Mouse (Mus musculus): ENCODE results near the gene BC067074. TPM values are rescaled to one million over a fixed set of nuclear protein-coding genes. Genes with fewer than 3 reads are reported as not detected.

The BC067074 gene
- polyA plus RNA-seq, 1 experiment from 2014 or later: 0.65 TPM

DNA sequence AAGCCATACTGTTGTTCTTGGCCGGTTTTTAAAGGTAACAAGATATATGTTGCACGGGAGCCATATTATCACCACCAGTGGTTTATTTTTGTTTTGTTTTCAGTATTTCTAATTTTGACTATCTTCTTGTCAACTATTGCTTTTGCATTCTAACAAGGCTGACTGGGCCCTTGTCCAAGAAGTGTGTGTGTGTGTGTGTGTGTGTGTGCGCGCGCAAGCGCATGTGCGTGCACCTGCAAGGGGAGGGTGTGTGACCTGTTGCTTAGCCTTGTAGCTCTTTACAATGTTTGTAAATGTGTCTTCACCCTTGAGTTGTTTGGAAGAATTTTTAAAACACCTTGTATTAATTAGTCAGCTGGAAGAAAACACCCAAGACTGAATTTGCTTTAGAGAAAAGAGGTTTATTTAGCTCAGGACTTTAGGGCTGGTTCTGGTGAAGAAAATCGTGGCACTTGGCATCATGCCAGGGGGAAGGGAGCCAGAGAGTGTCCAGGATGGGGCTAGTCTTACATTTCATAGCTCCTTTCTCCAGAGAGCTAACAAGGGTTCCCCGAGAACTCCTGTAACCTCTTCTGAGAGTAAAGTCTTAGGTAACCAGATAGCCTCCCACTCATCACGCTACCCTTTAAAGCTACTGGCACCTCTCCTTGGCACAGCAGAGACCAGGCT, 3.0 kb downstream of the BC067074 start:
- H3K27me3 ChIP-seq (replicated peaks; ENCODE audit: control insufficient read depth, insufficient read depth, low read length): no peaks in the 10 kb centered on the region; the same call in 1 of the 2 replicates
- H3K9me3 ChIP-seq (ENCODE audit: control insufficient read depth): no peaks in the 10 kb centered on the region
- WGBS: 83% methylated on average over 10 of the region's 10 CpGs
- no peak for TF ChIP-seq CTCF (IDR thresholded peaks at IDR 0.05; ENCODE audit: low read depth)
- H3K4me1 ChIP-seq (replicated peaks; ENCODE audit: control insufficient read depth, insufficient read depth, low read length): 0 out of 2 replicates have a peak, but pooled peaks cover 4% of the 10 kb centered on the region
- no peak overlapping the region for H3K9ac ChIP-seq (ENCODE audit: low read depth, low read length)
- ATAC-seq: no peak
- H3K4me2 ChIP-seq (replicated peaks; ENCODE audit: low read depth): no peak overlapping the region
- no peak overlapping the region for H3K27ac ChIP-seq (ENCODE audit: low read depth, low read length)
- H3K4me3 ChIP-seq (ENCODE audit: low read depth, low read length): no peak overlapping the region
- H3K36me3 ChIP-seq (ENCODE audit: control insufficient read depth, insufficient read depth): no peaks in the 10 kb centered on the region

DNA sequence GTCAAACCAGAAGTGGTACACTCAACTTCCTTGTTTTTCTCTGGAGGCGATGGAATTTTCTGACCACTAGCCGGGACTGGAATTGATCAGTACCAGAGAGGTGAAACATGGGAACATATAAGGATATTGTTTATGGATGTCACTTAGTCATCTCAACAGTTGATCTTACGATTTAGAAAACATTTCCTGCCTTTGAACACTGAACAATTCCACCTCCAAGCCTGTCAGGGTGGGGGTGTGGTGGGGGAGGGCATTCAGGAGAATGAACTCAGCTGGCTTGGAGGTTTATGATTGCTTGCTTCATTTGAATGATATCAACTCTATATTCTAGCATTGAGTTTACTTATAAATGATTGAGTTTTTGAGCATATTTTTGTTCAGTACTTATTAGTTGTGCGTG, 13.6 kb downstream of the BC067074 start:
- 88% methylated on average over 4 of the region's 4 CpGs for WGBS
- Histone ChIP-seq H3K4me1 (replicated peaks; ENCODE audit: control insufficient read depth, insufficient read depth, low read length) (no peaks in the 10 kb centered on the region), H3K27ac (ENCODE audit: low read depth, low read length) (no peak overlapping the region), H3K36me3 (ENCODE audit: control insufficient read depth, insufficient read depth) (no peaks in the 10 kb centered on the region), H3K9me3 (ENCODE audit: control insufficient read depth) (no peaks in the 10 kb centered on the region), H3K4me2 (replicated peaks; ENCODE audit: low read depth) (no peak overlapping the region), H3K9ac (ENCODE audit: low read depth, low read length) (no peak overlapping the region), H3K4me3 (ENCODE audit: low read depth, low read length) (no peak overlapping the region), H3K27me3 (replicated peaks; ENCODE audit: control insufficient read depth, insufficient read depth, low read length) (no peaks in the 10 kb centered on the region)
- no peak for TF ChIP-seq CTCF (IDR thresholded peaks at IDR 0.05; ENCODE audit: low read depth)
- no peak for ATAC-seq

DNA sequence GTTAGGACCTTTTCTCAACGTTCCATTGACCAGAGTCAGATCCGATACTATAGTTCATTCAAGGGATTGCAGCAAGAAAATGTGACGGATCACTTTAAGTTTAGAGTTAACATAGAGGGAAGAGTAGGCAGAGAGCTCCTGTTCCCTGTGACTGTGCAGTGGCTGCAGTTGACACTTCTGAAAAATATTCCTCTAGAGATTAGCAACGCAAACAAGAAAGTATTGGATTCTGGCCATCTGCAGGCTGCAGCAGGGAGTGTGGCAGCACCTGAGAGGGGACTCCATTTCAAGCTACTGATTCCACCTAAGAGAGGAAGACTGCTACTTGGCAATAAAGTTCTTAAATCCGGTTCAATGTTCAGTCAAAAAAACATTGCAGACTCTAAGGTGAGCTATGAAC, 26.6 kb downstream of the BC067074 start:
- 84% methylated on average over 5 of the region's 5 CpGs for WGBS
- no peaks in the 10 kb centered on the region for H3K9me3 ChIP-seq (ENCODE audit: control insufficient read depth)
- no peak overlapping the region for H3K27ac ChIP-seq (ENCODE audit: low read depth, low read length)
- ATAC-seq: no peak
- no peaks in the 10 kb centered on the region for H3K4me1 ChIP-seq (replicated peaks; ENCODE audit: control insufficient read depth, insufficient read depth, low read length)
- H3K9ac ChIP-seq (ENCODE audit: low read depth, low read length): no peak overlapping the region
- H3K36me3 ChIP-seq (ENCODE audit: control insufficient read depth, insufficient read depth): no peaks in the 10 kb centered on the region
- no peak overlapping the region for H3K4me3 ChIP-seq (ENCODE audit: low read depth, low read length)
- no peak for TF ChIP-seq CTCF (IDR thresholded peaks at IDR 0.05; ENCODE audit: low read depth)
- H3K27me3 ChIP-seq (replicated peaks; ENCODE audit: control insufficient read depth, insufficient read depth, low read length): no peaks in the 10 kb centered on the region
- H3K4me2 ChIP-seq (replicated peaks; ENCODE audit: low read depth): no peak overlapping the region

DNA sequence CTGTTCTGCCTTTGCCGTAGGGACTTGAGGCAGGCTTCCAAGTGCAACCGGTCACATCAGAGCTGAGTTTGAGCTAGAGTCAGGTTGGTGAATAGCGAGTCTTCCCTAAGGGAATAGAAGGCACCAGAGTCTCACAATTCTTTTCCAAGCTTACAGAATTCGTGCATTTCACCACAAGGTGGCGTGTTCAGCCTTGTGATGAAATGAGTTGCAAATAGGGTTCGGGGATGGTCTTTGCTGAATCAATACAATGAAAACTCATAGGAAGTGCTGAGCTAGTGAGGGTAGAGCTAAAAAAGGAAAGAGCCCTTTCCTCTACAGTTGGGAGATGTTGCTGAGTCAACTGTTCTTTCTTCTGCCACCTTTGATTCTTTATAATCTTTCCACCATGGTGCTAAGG, 29.0 kb downstream of the BC067074 start:
- Histone ChIP-seq H3K9me3 (ENCODE audit: control insufficient read depth) (no peaks in the 10 kb centered on the region), H3K27me3 (replicated peaks; ENCODE audit: control insufficient read depth, insufficient read depth, low read length) (no peaks in the 10 kb centered on the region), H3K9ac (ENCODE audit: low read depth, low read length) (no peak overlapping the region), H3K36me3 (ENCODE audit: control insufficient read depth, insufficient read depth) (no peaks in the 10 kb centered on the region), H3K4me3 (ENCODE audit: low read depth, low read length) (no peak overlapping the region), H3K4me2 (replicated peaks; ENCODE audit: low read depth) (no peak overlapping the region), H3K4me1 (replicated peaks; ENCODE audit: control insufficient read depth, insufficient read depth, low read length) (no peaks in the 10 kb centered on the region), H3K27ac (ENCODE audit: low read depth, low read length) (no peak overlapping the region)
- WGBS: 19% methylated on average over 6 of the region's 6 CpGs
- no peak for ATAC-seq
- peak; percentile 87 for TF ChIP-seq CTCF (IDR thresholded peaks at IDR 0.05; ENCODE audit: low read depth)

DNA sequence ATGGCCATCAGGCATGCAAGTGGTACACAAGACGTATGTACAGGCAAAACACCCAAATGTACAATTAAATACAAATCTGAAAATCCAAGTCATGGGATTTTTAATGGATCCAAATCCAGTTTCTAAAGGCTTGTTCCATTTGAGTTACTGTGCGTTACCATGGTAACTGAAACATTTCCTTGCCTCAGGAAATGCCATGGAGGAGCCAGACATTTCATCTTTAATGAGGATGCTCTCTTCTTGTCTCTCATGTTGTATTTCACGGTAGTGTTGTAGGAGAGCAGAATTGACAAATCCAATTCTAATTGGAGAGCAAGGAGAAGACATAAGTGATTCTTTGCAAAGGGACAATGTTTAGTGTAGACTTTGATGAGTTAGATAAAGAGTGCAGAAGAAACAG, 31.3 kb downstream of the BC067074 start:
- H3K4me1 ChIP-seq (replicated peaks; ENCODE audit: control insufficient read depth, insufficient read depth, low read length): no peaks in the 10 kb centered on the region
- TF ChIP-seq CTCF (IDR thresholded peaks at IDR 0.05; ENCODE audit: low read depth): no peak
- ATAC-seq: no peak
- H3K27me3 ChIP-seq (replicated peaks; ENCODE audit: control insufficient read depth, insufficient read depth, low read length): no peaks in the 10 kb centered on the region
- H3K9ac ChIP-seq (ENCODE audit: low read depth, low read length): no peak overlapping the region
- H3K9me3 ChIP-seq (ENCODE audit: control insufficient read depth): no peaks in the 10 kb centered on the region
- H3K4me3 ChIP-seq (ENCODE audit: low read depth, low read length): no peak overlapping the region
- H3K27ac ChIP-seq (ENCODE audit: low read depth, low read length): no peak overlapping the region
- no peak overlapping the region for H3K4me2 ChIP-seq (replicated peaks; ENCODE audit: low read depth)
- no peaks in the 10 kb centered on the region for H3K36me3 ChIP-seq (ENCODE audit: control insufficient read depth, insufficient read depth)
- WGBS: 93% methylated on average over 3 of the region's 3 CpGs

DNA sequence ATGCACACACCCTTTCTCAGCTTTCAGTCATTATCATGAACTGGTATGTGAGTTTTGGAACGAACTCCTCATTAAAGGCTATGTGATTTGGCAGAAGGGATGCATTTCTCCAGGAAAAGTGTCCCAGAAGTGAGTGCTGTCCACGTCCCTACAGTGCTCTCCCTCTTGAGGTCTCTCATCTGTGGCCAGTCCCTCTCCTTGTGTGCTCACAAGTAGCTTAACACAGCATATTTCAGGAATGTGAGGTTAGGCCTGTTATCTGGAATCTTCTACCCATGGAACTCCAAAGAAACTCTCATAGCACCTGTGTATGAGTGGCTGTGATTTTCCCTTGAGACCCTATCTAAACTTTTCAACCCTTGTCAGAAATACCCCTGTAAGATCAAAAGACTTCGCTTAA, 32.7 kb downstream of the BC067074 start:
- no peak overlapping the region for H3K27ac ChIP-seq (ENCODE audit: low read depth, low read length)
- no peak for TF ChIP-seq CTCF (IDR thresholded peaks at IDR 0.05; ENCODE audit: low read depth)
- H3K4me2 ChIP-seq (replicated peaks; ENCODE audit: low read depth): no peak overlapping the region
- WGBS: 77% methylated on average over 3 of the region's 3 CpGs
- no peak for ATAC-seq
- H3K9ac ChIP-seq (ENCODE audit: low read depth, low read length): no peak overlapping the region
- no peaks in the 10 kb centered on the region for H3K9me3 ChIP-seq (ENCODE audit: control insufficient read depth)
- no peaks in the 10 kb centered on the region for H3K36me3 ChIP-seq (ENCODE audit: control insufficient read depth, insufficient read depth)
- H3K27me3 ChIP-seq (replicated peaks; ENCODE audit: control insufficient read depth, insufficient read depth, low read length): no peaks in the 10 kb centered on the region
- H3K4me3 ChIP-seq (ENCODE audit: low read depth, low read length): no peak overlapping the region
- no peaks in the 10 kb centered on the region for H3K4me1 ChIP-seq (replicated peaks; ENCODE audit: control insufficient read depth, insufficient read depth, low read length)

DNA sequence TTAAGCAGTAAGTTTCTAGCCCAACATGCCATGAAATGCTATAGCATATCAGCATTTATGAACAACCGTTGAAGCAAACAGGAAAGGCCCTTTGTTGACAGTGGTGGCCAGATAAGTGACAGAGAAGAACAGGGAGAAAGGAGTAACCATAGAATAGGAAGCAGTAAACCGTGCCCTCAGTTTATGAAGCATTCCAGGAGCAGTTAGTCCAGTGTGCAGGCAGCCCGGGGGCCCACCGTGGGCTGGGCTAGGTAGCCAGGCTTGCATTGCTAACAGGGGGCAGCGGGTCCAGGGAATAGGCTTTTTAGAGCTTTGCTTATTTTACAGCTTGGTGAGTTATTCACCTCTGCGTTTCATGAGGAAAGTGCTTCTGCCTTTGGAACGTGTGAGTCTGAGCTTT, 39.3 kb downstream of the BC067074 start:
- ATAC-seq: no peak
- Histone ChIP-seq H3K4me1 (replicated peaks; ENCODE audit: control insufficient read depth, insufficient read depth, low read length) (no peaks in the 10 kb centered on the region), H3K4me3 (ENCODE audit: low read depth, low read length) (no peak overlapping the region), H3K27ac (ENCODE audit: low read depth, low read length) (no peak overlapping the region), H3K9me3 (ENCODE audit: control insufficient read depth) (no peaks in the 10 kb centered on the region), H3K36me3 (ENCODE audit: control insufficient read depth, insufficient read depth) (no peaks in the 10 kb centered on the region), H3K9ac (ENCODE audit: low read depth, low read length) (no peak overlapping the region), H3K27me3 (replicated peaks; ENCODE audit: control insufficient read depth, insufficient read depth, low read length) (no peaks in the 10 kb centered on the region), H3K4me2 (replicated peaks; ENCODE audit: low read depth) (no peak overlapping the region)
- no peak for TF ChIP-seq CTCF (IDR thresholded peaks at IDR 0.05; ENCODE audit: low read depth)
- 50% methylated on average over 7 of the region's 7 CpGs for WGBS
